Mouse (Mus musculus) CH12.LX (cell line): ENCODE results near the gene Xlr4a. TPM values are rescaled to one million over a fixed set of nuclear protein-coding genes. Genes with fewer than 3 reads are reported as not detected.
A peak's percentile ranks its signal among the peaks of the same experiment; 100 is the strongest.
"Not testable (repeated sequence)": the region's sequence is repeated elsewhere in the genome, so short reads cannot be mapped to it uniquely, and the experiment has no call there.

Source experiments
- DNase-seq: peaks from one replicate; pipeline ENCODE4 v3.0.0-alpha.2; 2013; ENCODE audit errors: extremely low read depth
- H3K27ac ChIP-seq: 2 replicates; pipeline ENCODE4 v1.5.1; 2012; ENCODE audit warnings: low read depth, mild to moderate bottlenecking, control low read depth, moderate library complexity; ENCODE audit not compliant: insufficient read depth
- H3K27me3 ChIP-seq: replicated peaks from 2 replicates; pipeline ENCODE3; 2012; ENCODE audit warnings: inconsistent platforms
- H3K36me3 ChIP-seq, 2 experiments: replicated peaks in 1 of 2; 2 replicates each; pipeline versions ENCODE3 to v1.6.1; 2012; ENCODE audit warnings: inconsistent platforms in 1 of 2, low read length in 1 of 2, mild to moderate bottlenecking in 1 of 2, mixed read lengths in 1 of 2, moderate library complexity in 1 of 2; ENCODE audit not compliant: control insufficient read depth in 1 of 2, insufficient read depth in 1 of 2
- H3K4me1 ChIP-seq, 2 experiments: 2 replicates each; pipeline ENCODE4 v1.6.1; 2012; ENCODE audit warnings: inconsistent platforms in 1 of 2, moderate library complexity in 1 of 2; ENCODE audit not compliant: insufficient read depth in 2 of 2, control insufficient read depth in 1 of 2
- H3K4me2 ChIP-seq: 2 replicates; pipeline ENCODE4 v1.6.1; 2012; ENCODE audit warnings: low read depth, mild to moderate bottlenecking, control low read depth; ENCODE audit not compliant: poor library complexity, insufficient read depth, severe bottlenecking
- H3K4me3 ChIP-seq, 3 experiments: fragments of 150-350 bp in 1 of 3; sonication (generic) in 1 of 3; replicated peaks in 1 of 3; 2 replicates each; pipeline versions ENCODE3 to v1.5.1; 2011 to 2012; ENCODE audit warnings: low read depth in 2 of 3, low read length in 2 of 3, mild to moderate bottlenecking in 2 of 3, moderate library complexity in 2 of 3, control low read depth in 1 of 3, improper control_type of control experiment in 1 of 3, inconsistent platforms in 1 of 3, mixed read lengths in 1 of 3; ENCODE audit not compliant: poor library complexity in 1 of 3
- H3K79me2 ChIP-seq: replicated peaks from 2 replicates; pipeline ENCODE4 v1.6.1; 2012; ENCODE audit warnings: mild to moderate bottlenecking, moderate library complexity; ENCODE audit not compliant: control insufficient read depth, poor library complexity, insufficient read depth, severe bottlenecking; ENCODE audit errors: extremely low read depth
- H3K9ac ChIP-seq: 2 replicates; pipeline ENCODE4 v1.6.1; 2012; ENCODE audit warnings: low read depth, mild to moderate bottlenecking, control low read depth, moderate library complexity; ENCODE audit not compliant: insufficient read depth
- H3K9me3 ChIP-seq: replicated peaks from 2 replicates; pipeline ENCODE3; 2012; ENCODE audit warnings: low read length, inconsistent platforms, mixed read lengths
- HCFC1 ChIP-seq: IDR thresholded peaks from 2 replicates; pipeline ENCODE4 v1.6.1; 2012; ENCODE audit warnings: low read depth, mild to moderate bottlenecking, inconsistent platforms, low read length, improper control_type of control experiment
- MYC ChIP-seq: IDR thresholded peaks from 2 replicates; pipeline ENCODE4 v1.6.1; 2011; ENCODE audit warnings: low read depth, mild to moderate bottlenecking, improper control_type of control experiment, low read length
- NELFE ChIP-seq: IDR thresholded peaks from 2 replicates; pipeline ENCODE4 v1.6.1; 2011; ENCODE audit warnings: low read depth, low read length, improper control_type of control experiment
- NRF1 ChIP-seq: IDR thresholded peaks from 2 replicates; pipeline ENCODE4 v1.6.1; 2014; ENCODE audit warnings: low read depth, mild to moderate bottlenecking, inconsistent platforms, low read length, improper control_type of control experiment, moderate library complexity
- POLR2A ChIP-seq: IDR thresholded peaks from 2 replicates; pipeline ENCODE4 v1.6.1; 2011; ENCODE audit warnings: low read depth, mild to moderate bottlenecking, improper control_type of control experiment, low read length
- TBP ChIP-seq: conservative IDR thresholded peaks from 2 replicates; pipeline ENCODE4 v1.6.1; 2011; ENCODE audit warnings: low read depth, low read length, improper control_type of control experiment
- TCF12 ChIP-seq: IDR thresholded peaks from 2 replicates; pipeline ENCODE4 v1.6.1; 2014; ENCODE audit warnings: low read depth, mild to moderate bottlenecking, inconsistent platforms, low read length, improper control_type of control experiment
- dilution Hi-C: fragments of 300-500 bp; cut with MboI; formaldehyde crosslinking; loops from 2 replicates; pipeline ENCODE4 v1.14.3; 2020; ENCODE audit warnings: low sequenced_read_pairs; ENCODE audit not compliant: extremely low pct_unique_long_range_greater_than_20kb, extremely low pct_ligation_motif_present
- in situ Hi-C: fragments of 300-500 bp; cut with MboI; formaldehyde crosslinking; loops from 3 replicates; pipeline ENCODE4 v1.14.3; 2019; ENCODE audit warnings: low sequenced_read_pairs, low pct_ligation_motif_present, low pct_unique_long_range_greater_than_20kb, mixed read lengths
- polyA plus RNA-seq: library from polyadenylated mRNA; unstranded; fragments of >175 nt; gene quantifications from 2 replicates; pipeline ENCODE4 v1.2.1, GENCODE M21; 2012; ENCODE audit warnings: low read depth; ENCODE audit not compliant: insufficient read length
- total RNA-seq, 2 experiments: library from RNA; depleted of rRNA; stranded (reverse); fragments of 300-350 nt in 1 of 2; fragments of >200 nt in 1 of 2; gene quantifications; 2 replicates each; pipeline ENCODE4 v1.2.3; 2012 to 2014

Gene Xlr4a
- 1.3 and 2.3 TPM in 2 replicates for total RNA-seq (2012; rRNA removed)
- 0.39 and 1.7 TPM in 2 replicates for total RNA-seq (2014; rRNA removed)
- polyA plus RNA-seq: 0.95 TPM in 1 of 2 replicates, not detected in the other

GRCm38 (mm10) chrX:73082267-73083055 is at the start of gene Xlr4a:
Gene Xlr4a (minus strand): TSS chrX:73082478.
- H3K9me3 ChIP-seq, DNase-seq, H3K79me2 ChIP-seq, H3K27me3 ChIP-seq, H3K4me2 ChIP-seq, H3K27ac ChIP-seq, H3K9ac ChIP-seq, H3K36me3 ChIP-seq, H3K4me3 ChIP-seq, in situ Hi-C loops, H3K4me1 ChIP-seq, dilution Hi-C loops: not testable (repeated sequence)

- H3K9me3 ChIP-seq, dilution Hi-C loops, DNase-seq, in situ Hi-C loops, H3K36me3 ChIP-seq, H3K4me1 ChIP-seq, H3K4me3 ChIP-seq, H3K9ac ChIP-seq, H3K4me2 ChIP-seq, H3K79me2 ChIP-seq, H3K27me3 ChIP-seq, H3K27ac ChIP-seq: not testable (repeated sequence)
These were observed 40.9 kb upstream of the Xlr4a start for GRCm38 (mm10) chrX:73122859-73123829.

GRCm38 (mm10) chrX:73116747-73117146 is 34.5 kb upstream of the Xlr4a start, which contains the start of gene Gm14685:
Gene Gm14685 (plus strand): TSS chrX:73117047.
- H3K9me3 ChIP-seq, H3K27me3 ChIP-seq, H3K9ac ChIP-seq, H3K79me2 ChIP-seq, H3K27ac ChIP-seq, H3K36me3 ChIP-seq, in situ Hi-C loops, H3K4me1 ChIP-seq, H3K4me2 ChIP-seq, DNase-seq, H3K4me3 ChIP-seq, dilution Hi-C loops: not testable (repeated sequence)

- H3K27me3 ChIP-seq, in situ Hi-C loops: not testable (repeated sequence)
These were observed 14.7 kb upstream of the Xlr4a start, which contains the start of gene Xlr3a for GRCm38 (mm10) chrX:73096941-73097508. Gene Xlr3a (minus strand): TSS chrX:73097095.

GRCm38 (mm10) chrX:73066765-73067312 is 15.4 kb downstream of the Xlr4a start:
- DNase-seq, H3K27ac ChIP-seq, H3K4me1 ChIP-seq, in situ Hi-C loops, H3K4me2 ChIP-seq, H3K79me2 ChIP-seq, H3K36me3 ChIP-seq, dilution Hi-C loops, H3K9me3 ChIP-seq, H3K9ac ChIP-seq, H3K4me3 ChIP-seq, H3K27me3 ChIP-seq: not testable (repeated sequence)

More at GRCm38 (mm10) chrX:73096941-73097508, 14.7 kb upstream of the Xlr4a start, which contains the start of gene Xlr3a:
- TF ChIP-seq TCF12 (peak; percentile 20; the same call in 1 of the 2 replicates), NELFE (peak; percentile 39; the same call in 1 of the 2 replicates), MYC (0 out of 2 replicates have a peak, but pooled peaks have one; percentile 16), TBP (peak; percentile 48; the same call in 1 of the 2 replicates), POLR2A (peak; percentile 58), HCFC1 (peak; percentile 19; the same call in 1 of the 2 replicates), NRF1 (peak; percentile 84)
- H3K9me3 ChIP-seq, dilution Hi-C loops, H3K4me1 ChIP-seq, H3K4me2 ChIP-seq, H3K27ac ChIP-seq, H3K79me2 ChIP-seq, H3K36me3 ChIP-seq: not testable (repeated sequence)
- H3K9ac ChIP-seq: peak within 1 kb of the TSS; percentile 39; the same call in 1 of the 2 replicates
- peak within 1 kb of the TSS in 2 of 3 experiments; percentile 28 to 38 for H3K4me3 ChIP-seq
- peak; percentile 45 for DNase-seq
